Mouse (Mus musculus) CH12.LX (cell line): ENCODE measurements around the gene Dnttip2.

ENCODE experiments used
- CHD2 ChIP-seq: IDR thresholded peaks from 2 replicates; pipeline ENCODE4 v1.6.1; 2011; ENCODE audit warnings: low read length, improper control_type of control experiment
- CTCF ChIP-seq, 2 experiments: IDR thresholded peaks in 1 of 2; conservative IDR thresholded peaks in 1 of 2; 2 replicates each; pipeline ENCODE4 v1.5.1; 2011 to 2012; ENCODE audit warnings: low read depth in 2 of 2, low read length in 2 of 2, improper control_type of control experiment in 1 of 2, inconsistent platforms in 1 of 2, mild to moderate bottlenecking in 1 of 2, moderate library complexity in 1 of 2
- GABPA ChIP-seq: IDR thresholded peaks from 2 replicates; pipeline ENCODE4 v1.6.1; 2012; ENCODE audit warnings: low read depth, low read length, improper control_type of control experiment, inconsistent platforms; ENCODE audit not compliant: insufficient replicate concordance
- MYC ChIP-seq: IDR thresholded peaks from 2 replicates; pipeline ENCODE4 v1.6.1; 2011; ENCODE audit warnings: low read depth, mild to moderate bottlenecking, improper control_type of control experiment, low read length
- NELFE ChIP-seq: IDR thresholded peaks from 2 replicates; pipeline ENCODE4 v1.6.1; 2011; ENCODE audit warnings: low read depth, low read length, improper control_type of control experiment
- POLR2A ChIP-seq: IDR thresholded peaks from 2 replicates; pipeline ENCODE4 v1.6.1; 2011; ENCODE audit warnings: low read depth, mild to moderate bottlenecking, improper control_type of control experiment, low read length
- USF1 ChIP-seq: IDR thresholded peaks from 2 replicates; pipeline ENCODE4 v1.6.1; 2014; ENCODE audit warnings: low read depth, mild to moderate bottlenecking, inconsistent platforms, low read length, improper control_type of control experiment
- ZMIZ1 ChIP-seq: IDR thresholded peaks from 2 replicates; pipeline ENCODE4 v1.6.1; 2012; ENCODE audit warnings: low read depth, mild to moderate bottlenecking, inconsistent platforms, low read length, improper control_type of control experiment

GRCm38 (mm10) chr3:122312936-122313629, 38.9 kb downstream of the Dnttip2 start:
- TF ChIP-seq MYC (no peak), ZMIZ1 (no peak), POLR2A (no peak), USF1 (no peak), NELFE (no peak), CTCF (conservative IDR thresholded peaks at IDR 0.05 in 1 of 2, IDR thresholded peaks at IDR 0.05 in 1 of 2; ENCODE audit: low read depth in 2 of 2, low read length in 2 of 2) (no peak), CHD2 (no peak), GABPA (no peak)
